Mouse (Mus musculus) pancreas, adult 10 weeks (tissue): ENCODE data around the gene Catsper1. TPM values are rescaled to one million over a fixed set of nuclear protein-coding genes. Genes with fewer than 3 reads are reported as not detected.

Source experiments
- polyA plus RNA-seq: library from polyadenylated mRNA; stranded (reverse); fragments of 350-450 nt; fragmentation: Illumina TruSeq; extraction: RNeasy Lipid Tissue Mini Kit (QIAGEN cat#74804); gene quantifications from one replicate; pipeline ENCODE4 v1.2.3, GENCODE M21; 2015; ENCODE audit warnings: low read depth, low replicate concordance; ENCODE audit not compliant: insufficient read depth

The Catsper1 gene
- not detected for polyA plus RNA-seq

DNA sequence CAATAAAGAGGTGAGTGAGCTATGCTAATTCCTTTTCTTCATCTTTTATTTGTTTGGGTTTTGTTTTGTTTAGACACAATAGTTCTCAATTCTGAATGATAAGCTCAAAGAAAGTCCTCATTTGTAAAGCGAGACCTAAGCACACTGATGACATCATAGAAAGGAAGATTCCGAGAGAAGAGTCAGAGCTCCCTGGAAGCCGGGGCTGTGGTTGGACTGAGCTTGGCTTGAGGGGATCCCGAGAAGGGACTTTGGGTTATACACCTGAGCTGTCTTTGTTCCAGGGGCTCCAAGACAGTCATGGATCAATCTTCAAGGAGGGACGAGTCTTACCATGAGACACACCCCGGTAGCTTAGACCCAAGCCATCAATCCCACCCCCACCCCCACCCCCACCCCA is at the start of gene Catsper1:
TSS of gene Catsper1 (plus strand) at position 301 of the 400 bp plus-strand sequence.

DNA sequence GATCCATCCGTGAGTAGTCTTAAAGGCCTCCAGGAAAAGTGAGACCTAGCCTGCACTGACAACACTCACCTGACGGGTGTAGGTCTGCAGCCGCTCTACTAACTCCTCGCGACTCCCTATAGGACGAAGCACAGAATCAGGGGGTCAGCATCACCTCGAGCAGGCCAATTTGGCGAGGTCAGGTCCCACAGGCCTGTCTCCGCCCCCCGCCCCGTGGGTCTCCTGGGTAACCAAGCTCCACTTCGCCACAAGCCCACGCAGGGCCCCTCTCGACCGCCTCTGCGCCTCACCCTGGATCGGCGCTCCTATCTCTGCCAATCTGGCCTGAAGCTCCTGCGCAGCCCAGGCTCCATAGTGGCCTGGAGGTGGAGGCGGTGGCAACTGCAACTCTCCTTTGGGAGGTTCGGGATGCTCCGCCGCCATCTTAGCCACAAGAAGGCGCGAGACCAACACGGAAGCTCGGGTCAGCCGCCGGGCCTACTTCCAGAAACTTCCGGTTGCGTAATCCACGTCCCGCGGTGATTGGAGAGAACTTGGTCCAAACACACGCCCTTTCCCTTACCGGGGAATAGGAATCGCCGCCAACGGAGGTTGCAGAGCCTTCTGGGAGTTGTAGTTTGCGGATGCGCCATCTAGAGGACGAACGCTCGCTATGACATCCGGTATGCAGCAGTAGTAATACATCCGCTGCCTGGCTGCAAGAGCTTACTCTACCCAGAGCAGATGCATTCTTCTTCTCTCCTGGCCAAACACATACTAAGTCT is 40.4 kb upstream of the Catsper1 start, which contains the start of gene Sf3b2:
TSS of gene Sf3b2 (minus strand) at position 484 of the 764 bp plus-strand sequence.

DNA sequence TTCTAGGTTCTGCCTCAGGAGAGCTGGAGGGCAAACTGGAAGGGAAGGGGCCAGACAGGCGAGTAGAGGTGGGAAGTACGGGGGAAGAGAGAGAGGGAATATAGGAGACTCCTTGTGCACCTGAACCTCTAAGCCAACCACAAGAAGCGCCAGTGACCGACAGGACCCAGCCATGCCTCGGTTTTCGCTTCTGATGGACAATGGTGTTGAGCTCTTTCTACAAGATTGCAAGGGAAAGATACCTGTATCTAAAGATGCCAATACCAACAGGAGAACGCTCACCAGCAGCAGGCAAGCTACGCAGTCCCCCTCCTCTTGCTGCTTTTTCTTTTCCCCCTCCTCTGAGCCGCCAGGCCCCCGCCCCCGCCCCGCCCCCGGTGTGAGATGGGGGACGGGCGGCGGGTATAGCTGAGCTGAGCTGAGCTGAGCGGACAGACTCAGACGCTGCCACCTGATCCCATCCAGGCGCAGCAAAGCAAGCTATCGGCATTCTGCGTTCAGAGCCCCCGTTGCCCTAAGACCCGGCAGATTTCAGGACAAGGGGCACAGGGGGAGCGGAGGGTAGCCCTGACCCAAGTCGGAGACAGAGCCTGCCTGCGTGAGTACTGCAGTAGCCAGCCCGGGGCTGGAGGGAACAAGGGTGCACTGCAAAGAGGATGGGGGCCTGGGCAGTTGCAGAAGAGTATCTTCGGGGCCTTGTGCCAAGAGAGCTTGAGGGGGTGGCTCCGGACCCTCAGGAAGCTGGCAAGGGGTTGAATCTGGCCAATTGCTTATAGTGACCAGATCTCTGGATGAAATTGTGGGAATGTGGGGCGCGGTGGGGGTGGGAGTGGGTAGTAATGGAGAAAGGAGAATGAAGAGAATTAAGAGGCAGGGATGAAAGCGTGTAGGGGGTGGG is 37.4 kb upstream of the Catsper1 start, which contains the start of gene Gal3st3:
TSS of gene Gal3st3 (plus strand) at position 429 of the 898 bp plus-strand sequence.

DNA sequence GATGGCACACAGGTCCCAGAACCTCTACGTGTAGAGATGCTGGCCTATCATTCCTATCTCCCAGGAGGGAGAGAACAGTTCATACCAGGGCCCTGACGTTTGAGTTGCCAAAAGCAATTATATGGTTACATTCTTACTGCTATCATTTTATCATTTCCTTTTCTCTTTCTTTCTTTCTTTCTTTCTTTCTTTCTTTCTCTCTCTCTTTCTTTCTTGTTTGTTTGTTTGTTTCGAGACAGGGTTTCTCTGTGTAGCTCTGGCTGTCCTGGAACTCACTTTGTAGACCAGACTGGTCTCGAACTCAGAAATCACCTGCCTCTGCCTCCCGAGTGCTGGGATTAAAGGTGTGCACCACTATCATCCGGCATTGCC is 13.9 kb downstream of the Catsper1 start, which contains the start of gene Cst6:
TSS of gene Cst6 (minus strand) at position 73 of the 372 bp plus-strand sequence.

DNA sequence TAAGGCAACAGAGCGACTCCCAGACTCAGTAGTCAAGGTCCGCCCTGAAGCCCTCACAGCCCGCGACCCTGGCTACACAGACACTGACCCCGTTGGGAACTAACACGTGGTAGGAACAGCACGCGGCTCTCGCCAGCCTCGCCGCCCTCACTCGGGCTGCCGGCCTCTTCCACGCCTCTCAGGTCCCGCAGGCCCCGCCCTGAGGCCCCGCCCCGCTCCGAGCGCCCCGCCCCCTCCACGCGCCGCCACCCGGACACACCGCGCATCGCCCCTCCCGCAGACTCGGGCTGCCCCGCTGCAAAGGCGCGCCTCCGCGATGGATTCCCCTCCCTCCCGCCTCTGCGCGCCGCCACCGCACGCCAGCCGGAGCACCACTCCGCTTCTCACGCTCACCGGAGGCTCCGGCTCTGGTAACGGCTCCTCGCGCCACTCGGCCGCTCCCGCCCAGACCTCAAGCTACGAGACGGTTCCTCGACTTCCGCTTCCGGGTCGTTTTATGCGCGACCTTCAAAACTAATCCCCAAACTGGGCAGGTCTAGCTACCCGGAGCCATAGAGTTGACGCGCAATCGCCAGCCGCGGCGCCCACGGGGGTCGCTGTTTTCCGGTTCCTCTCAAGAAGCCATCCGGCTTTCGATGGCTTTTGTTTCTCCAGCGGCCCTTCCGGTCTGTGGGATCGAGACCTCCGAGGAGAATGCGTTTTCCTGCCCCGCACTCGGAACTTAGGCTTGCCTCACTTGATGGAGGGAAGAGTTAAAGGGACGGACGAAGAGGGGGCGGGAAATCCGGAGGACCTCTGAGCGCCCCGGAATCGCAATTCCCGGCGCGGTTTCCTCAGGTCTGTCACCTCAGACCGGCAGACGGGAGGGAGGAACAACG is 30.9 kb downstream of the Catsper1 start, which contains the start of gene Eif1ad:
TSS of gene Eif1ad (plus strand) at position 567 of the 878 bp plus-strand sequence.

DNA sequence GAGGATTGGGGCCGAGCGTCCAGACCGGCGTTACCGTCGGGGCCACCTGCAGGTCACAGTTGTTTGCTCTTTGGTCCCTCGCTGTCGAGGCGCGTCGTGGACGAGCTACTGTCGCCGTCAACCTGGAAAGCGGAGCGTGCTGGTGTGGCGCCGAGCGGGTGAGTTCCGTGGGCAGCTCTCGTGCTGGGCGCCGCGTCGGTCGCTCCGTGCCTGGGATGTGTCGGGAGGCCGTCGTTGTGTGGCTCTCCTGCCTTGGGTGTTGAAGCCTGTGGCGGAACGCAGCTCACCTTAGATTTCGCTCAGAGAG is 31.5 kb downstream of the Catsper1 start, which contains the start of gene Banf1:
TSS of gene Banf1 (minus strand) at position 116 of the 307 bp plus-strand sequence.

DNA sequence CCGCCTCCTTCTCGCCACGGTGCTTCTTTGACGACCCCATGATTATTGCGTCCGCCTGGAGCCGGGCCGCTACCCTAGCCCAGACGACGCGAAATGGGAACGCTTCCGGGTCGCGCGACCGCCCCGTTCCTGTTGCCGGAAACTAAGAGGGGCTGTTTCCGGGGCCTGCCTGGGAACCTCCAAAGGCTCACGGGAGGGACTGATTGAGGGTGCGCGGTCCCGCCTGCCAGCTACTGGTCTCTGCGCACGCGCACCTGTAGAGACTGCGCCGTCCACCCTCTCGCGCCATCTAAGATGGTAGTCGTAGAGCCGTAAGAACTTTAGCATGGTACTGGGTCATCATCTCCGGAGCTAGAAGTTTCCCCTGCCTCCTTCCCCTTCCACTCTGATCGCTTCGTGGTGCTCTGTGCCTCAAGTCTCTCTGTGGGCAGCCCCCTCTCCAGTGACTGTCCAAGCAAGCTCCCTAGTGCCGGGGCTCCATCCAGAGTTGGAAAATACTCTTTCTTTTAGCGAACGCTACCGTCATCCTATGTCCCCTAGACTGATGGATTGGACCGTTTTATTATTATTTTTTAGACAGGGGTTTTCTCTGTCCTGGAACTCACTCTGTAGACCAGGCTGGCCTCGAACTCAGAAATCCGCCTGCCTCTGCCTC is 53.2 kb downstream of the Catsper1 start, which contains the start of gene Sart1:
TSS of gene Sart1 (minus strand) at position 116 of the 655 bp plus-strand sequence.

Other genes with a start within 250 kb of the Catsper1 start
- 17.2 TPM for gene Yif1a, start 247.2 kb upstream of the Catsper1 start, polyA plus RNA-seq
- gene Cnih2, start 237.2 kb upstream of the Catsper1 start, polyA plus RNA-seq: 0.92 TPM
- 28.5 TPM for gene Rab1b, start 228.7 kb upstream of the Catsper1 start, polyA plus RNA-seq
- 5.4 TPM for gene Klc2, start 217.2 kb upstream of the Catsper1 start, polyA plus RNA-seq
- 3.9 TPM for gene Pacs1, start 62.6 kb upstream of the Catsper1 start, polyA plus RNA-seq
- 39.5 TPM for gene Sf3b2, start 40.3 kb upstream of the Catsper1 start, polyA plus RNA-seq
- gene Gal3st3, start 37.4 kb upstream of the Catsper1 start, polyA plus RNA-seq: not detected
- gene Cst6, start 13.8 kb downstream of the Catsper1 start, polyA plus RNA-seq: 3.7 TPM
- 6.5 TPM for gene Eif1ad, start 31.0 kb downstream of the Catsper1 start, polyA plus RNA-seq
- 29.9 TPM for gene Banf1, start 31.4 kb downstream of the Catsper1 start, polyA plus RNA-seq
- gene Sart1, start 53.0 kb downstream of the Catsper1 start, polyA plus RNA-seq: 47.0 TPM
- gene Tsga10ip, start 66.8 kb downstream of the Catsper1 start, polyA plus RNA-seq: 6.0 TPM
- 51.3 TPM for gene Drap1, start 89.2 kb downstream of the Catsper1 start, polyA plus RNA-seq
- 12.1 TPM for gene AI837181, start 89.4 kb downstream of the Catsper1 start, polyA plus RNA-seq
- not detected for gene Fosl1, start 111.8 kb downstream of the Catsper1 start, polyA plus RNA-seq
- 5.0 TPM for gene Ccdc85b, start 122.2 kb downstream of the Catsper1 start, polyA plus RNA-seq
- gene Fibp, start 124.9 kb downstream of the Catsper1 start, polyA plus RNA-seq: 29.7 TPM
- gene Ctsw, start 132.8 kb downstream of the Catsper1 start, polyA plus RNA-seq: 0.92 TPM
- gene Efemp2, start 138.2 kb downstream of the Catsper1 start, polyA plus RNA-seq: 8.8 TPM
- gene Mus81, start 152.7 kb downstream of the Catsper1 start, polyA plus RNA-seq: 14.4 TPM
- gene Cfl1, start 154.7 kb downstream of the Catsper1 start, polyA plus RNA-seq: 65.0 TPM
- gene 1700020D05Rik, start 168.0 kb downstream of the Catsper1 start, polyA plus RNA-seq: not detected
- 3.4 TPM for gene Snx32, start 174.8 kb downstream of the Catsper1 start, polyA plus RNA-seq
- gene Ovol1, start 224.9 kb downstream of the Catsper1 start, polyA plus RNA-seq: 0.89 TPM
- gene Ap5b1, start 232.3 kb downstream of the Catsper1 start, polyA plus RNA-seq: 0.85 TPM